Mouse (Mus musculus) kidney, adult 9 months (tissue): ENCODE measurements around the gene Stat5a.

Experiments used
- DNase-seq: peaks from one replicate; pipeline ENCODE4 v3.0.0; 2022

The Stat5a gene

GRCm38 (mm10) chr11:100838894-100839293, 20.3 kb upstream of the Stat5a start:
- DNase-seq = no peak

- no peak for DNase-seq
Observed at GRCm38 (mm10) chr11:100839523-100839922, 19.6 kb upstream of the Stat5a start.

DNA sequence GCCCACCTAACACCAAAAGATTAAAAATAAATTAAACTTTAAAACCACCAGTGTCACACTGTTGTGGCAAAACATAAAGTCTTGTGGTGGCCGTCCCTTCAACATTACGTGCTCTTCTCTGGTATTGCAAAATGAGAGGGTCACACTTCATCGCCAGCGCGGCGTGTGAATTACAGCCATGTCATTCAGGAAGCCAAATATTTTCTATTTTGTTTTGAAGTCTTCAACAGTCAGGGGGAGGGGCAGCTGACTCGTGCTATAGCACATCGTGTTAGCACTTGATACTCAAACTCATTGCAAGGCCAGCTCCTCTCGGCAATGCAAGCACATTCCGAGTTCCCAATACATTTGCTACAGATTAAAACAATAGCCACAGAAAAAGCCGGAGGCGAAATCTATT, 18.3 kb upstream of the Stat5a start:
- DNase-seq = no peak

DNA sequence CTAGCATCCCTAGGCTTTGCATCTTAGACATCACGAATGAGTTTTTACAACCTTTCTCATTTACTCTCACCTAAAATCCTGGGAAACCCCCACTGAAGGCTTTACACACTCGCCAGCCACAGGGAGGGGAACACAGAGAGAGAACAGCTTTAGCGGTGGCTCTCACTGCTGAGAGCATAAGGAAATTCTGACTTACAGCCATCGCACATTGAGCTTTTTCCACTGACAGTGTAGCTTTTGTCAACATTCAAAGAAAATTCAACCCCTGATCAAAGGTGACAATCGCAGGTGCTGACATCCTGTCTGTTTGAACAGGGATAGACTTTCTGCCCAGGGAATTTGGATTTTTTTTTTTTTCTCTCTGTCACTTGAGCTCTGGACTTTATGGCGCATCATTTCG, 17.1 kb upstream of the Stat5a start:
- DNase-seq = no peak

- DNase-seq = no peak
Observed at GRCm38 (mm10) chr11:100843070-100843669, 16.0 kb upstream of the Stat5a start.

GRCm38 (mm10) chr11:100844121-100844520, 15.0 kb upstream of the Stat5a start:
- no peak for DNase-seq

DNA sequence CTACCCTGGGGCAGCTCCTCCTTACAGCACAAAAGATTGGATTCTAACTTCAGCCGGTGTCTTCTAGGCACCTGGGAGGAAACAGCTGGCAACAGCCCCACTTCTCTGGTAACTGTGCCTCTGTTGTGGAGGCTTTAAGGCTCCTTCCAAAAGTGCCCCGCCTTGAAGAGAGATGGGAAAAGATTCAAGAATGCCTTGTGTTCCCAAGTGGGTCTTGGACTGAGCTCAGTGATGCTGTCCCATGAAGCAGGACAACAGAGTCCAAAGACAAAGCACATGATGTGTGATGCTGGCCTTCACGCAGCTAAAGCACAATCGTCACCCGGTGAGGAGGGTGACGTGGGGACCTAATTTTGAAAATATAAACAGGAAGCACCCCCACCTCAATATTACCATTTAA, 13.4 kb upstream of the Stat5a start:
- DNase-seq = no peak

GRCm38 (mm10) chr11:100847572-100847971, 11.6 kb upstream of the Stat5a start:
- DNase-seq = no peak

DNA sequence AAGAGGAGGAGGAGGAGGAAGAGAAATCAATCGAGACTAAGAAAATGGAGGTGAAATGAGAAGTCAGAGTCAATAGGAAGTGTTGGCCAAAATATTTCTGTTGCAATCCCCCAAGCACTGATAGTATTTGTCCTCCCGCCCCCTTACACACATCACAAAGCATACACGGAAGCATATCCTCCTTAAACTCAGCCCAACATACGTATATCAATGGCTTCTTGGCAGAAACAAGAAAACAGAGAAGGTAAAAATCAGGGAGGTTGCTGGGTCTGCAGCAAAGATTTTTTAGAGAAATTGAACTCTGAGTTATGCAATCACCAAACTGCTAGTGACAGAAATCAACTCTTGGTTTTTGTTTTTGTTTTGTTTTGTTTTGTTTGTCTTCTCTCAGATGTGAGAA, 11.1 kb upstream of the Stat5a start:
- no peak for DNase-seq

DNA sequence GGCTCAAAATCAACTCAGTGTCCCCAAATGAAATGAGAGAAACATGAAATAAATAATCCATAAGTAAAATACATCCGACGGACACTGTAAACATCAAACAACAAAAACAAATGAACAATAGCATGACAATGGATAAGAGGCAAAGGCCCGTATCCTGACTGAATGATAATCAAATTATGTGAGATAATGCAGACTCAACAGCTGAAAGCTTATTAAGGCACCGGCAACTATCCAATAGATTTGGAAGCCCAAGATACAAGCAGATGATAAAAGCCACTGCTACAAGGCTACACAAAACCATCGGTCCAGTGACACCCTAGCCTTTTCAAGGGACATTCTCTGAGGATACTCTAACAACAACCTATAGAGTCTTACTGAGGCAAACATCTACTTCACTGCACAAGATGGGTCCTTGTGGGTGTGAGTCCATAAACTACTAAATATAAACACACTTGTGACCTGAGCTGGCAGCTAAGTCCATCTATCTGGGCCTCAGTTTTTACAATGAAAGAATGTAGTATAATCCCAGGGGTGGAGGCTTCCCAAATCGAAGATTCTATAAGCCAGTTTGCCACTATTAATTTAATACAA, 10.3 kb upstream of the Stat5a start:
- no peak for DNase-seq

- no peak for DNase-seq
Observed at GRCm38 (mm10) chr11:100849456-100850037, 9.6 kb upstream of the Stat5a start.

DNA sequence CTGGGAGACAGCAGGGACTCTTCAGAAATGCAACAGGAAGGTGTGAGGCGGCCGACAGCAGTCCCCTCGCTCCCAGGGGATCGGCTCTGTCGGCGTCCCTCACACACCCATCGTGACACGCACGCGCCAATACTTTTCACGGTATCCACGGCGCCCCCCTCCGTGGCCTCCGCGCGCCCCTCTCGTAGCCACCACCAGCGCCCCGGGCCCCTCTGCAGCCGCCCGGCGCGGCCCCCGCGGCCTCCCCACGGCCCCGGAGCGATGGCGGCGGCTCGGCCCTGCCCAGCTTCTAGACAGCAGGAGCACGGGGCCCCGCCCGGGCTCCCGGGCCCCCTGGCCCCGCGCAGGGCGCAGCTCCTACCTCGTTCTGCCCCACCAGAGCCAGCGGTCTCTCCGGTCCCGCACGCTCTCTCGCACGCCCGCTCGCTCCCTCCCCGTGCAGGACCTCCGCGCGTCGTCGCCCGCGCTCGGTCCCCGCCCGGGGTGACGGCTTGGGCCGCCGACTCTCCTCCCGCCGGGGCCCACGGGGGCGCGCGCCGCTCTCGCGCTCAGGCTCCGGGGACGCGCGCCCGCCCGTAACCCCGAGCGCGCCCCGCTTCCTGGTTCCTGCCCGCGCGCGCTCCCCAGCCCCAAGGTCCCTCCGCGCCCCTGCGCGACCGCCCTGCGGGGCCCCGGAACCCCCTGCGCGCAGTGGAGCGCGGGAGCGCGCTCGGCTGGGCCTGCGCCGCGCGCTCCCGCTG, 8.9 kb upstream of the Stat5a start, which contains the start of gene Stat5b:
Gene Stat5b (minus strand): TSS at position 687 of the 740 bp plus-strand sequence.
- DNase-seq = peak; percentile 79

DNA sequence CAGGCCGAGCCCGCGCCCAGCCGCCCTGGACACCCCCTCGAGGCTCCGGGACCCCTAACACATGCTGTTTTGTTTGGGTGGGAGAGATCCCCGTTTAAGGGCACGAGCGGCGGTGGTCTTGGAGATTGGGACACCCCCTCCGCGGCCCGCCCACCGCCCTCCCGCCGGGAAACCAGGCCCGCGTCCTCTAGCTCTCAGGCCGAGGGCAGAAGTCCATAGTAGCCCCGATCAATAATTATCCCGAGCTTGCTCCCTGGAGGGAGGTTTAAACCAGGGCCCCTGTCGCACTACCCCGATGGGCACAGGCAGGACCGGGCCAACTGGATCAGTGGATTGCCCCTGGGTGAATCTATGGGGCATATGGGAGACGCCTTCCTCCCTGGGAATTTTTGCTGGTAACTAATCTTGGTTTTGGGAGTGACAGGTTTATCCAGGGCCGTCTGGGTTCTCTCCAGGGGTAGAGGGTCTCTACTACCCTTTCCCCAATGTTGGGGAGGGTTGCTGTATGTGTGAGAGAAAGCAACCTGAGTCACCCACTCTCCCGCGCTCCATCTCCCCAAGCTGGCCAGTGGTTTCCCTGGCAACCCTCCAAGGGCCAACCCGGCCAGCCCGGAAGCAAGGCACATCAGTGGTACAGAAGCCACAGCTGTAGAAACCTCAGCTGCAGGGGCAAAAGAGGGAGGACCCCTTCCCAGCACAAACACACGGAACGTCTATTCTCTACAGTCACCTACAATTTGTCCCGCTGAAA, 8.2 kb upstream of the Stat5a start:
- peak; percentile 87 for DNase-seq

DNA sequence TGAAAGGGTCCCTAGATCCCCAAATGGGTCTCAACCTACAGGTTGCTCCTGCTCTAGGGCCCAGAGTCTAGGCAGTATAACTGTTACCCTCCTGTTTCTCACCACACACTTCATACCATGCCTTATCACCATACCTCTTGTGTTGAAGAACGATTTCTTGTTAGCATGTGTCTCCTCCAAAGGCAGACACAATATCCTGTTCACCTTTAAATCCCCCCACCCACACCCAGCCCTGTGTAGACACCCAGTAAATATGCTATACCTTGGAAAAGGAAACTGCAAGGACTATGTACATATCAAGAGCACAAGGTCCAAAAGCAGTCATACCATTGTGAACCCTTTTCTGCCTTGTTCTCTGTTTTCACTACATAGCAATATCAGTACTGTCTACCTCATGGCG, 7.1 kb upstream of the Stat5a start:
- no peak for DNase-seq

DNA sequence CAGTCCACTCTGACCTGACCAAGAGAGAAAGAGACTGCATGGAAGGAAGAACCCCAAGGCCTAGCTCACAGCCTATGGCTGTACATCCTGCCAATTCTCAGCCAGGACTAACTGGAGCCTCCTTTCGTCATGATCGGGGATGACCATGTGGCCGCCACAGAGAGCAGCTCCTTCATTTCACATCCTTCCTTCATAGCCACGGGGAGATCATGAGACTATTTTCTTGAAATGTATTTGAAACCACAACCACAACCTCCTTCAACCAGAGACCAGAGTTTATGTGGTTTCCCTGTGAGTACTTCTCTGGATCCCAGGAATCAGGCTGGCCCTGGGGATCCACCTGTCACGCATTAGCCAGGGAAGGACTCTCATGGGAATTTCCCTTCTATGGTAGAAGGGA, 6.1 kb upstream of the Stat5a start:
- DNase-seq = no peak

GRCm38 (mm10) chr11:100854268-100854667, 4.9 kb upstream of the Stat5a start:
- DNase-seq = peak; percentile 87

DNA sequence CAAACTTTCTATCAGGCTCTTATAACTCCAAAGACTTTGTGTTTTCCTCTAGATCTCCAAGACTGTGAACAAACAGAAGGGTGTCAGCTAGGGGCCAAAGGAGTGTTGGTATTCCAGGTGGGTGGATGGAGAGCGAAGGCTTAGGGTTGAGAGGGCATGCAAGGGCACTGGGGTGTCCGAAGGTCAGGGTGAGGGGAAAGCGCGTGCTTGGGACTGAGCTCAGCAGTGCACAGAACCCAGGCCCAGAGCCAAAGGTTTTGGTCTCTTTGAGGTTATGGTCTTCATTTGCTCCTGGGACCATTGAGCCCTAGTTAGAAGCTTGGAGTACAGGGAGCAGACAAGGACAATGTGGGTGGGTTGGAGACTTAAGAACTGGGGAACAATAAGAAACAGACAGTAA, 4.0 kb upstream of the Stat5a start:
- DNase-seq = peak; percentile 64

DNA sequence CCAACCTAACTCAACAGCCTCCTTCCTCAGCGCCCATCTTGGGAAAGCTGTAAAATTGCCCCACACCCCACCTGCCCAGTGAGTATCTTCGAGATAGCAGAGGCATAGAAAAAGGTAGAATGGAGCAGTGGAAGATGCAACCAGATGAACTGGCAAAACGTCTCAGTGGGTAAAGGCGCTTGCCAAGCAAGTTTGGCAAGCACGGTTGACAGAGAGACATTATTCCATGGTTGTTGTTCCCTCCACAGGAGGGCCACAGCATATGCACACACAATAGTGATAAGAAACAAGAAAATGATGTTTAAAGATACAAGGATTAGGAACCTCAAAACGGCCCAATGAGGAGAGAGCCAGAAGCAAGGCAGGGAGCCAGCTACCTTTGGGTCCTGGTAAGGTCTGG, 1.2 kb upstream of the Stat5a start:
- DNase-seq = no peak

DNA sequence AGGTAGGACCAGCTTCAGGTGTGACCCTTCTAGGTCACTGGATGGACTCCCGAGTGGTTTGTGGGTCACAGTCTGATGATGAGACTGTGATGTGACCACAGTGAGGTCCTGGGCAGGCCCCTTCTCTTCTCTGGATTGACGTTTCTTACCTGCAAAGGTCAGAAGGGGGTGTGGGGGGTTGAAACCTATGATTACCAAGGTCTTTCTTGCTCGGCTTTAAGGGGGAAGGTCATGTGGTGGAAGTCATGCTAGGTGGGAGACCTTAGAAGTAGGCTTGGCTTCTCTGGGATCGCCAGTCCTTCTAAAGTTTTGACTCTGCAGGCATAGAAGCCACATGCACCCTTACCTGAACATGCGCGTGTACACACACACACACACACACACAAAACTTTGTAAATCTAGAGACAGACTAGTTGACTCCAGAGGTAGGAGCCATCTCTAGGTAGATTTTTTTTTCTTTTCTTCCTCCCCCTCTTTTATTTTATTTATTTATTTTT, 476 bp downstream of the Stat5a start:
- no peak for DNase-seq

DNA sequence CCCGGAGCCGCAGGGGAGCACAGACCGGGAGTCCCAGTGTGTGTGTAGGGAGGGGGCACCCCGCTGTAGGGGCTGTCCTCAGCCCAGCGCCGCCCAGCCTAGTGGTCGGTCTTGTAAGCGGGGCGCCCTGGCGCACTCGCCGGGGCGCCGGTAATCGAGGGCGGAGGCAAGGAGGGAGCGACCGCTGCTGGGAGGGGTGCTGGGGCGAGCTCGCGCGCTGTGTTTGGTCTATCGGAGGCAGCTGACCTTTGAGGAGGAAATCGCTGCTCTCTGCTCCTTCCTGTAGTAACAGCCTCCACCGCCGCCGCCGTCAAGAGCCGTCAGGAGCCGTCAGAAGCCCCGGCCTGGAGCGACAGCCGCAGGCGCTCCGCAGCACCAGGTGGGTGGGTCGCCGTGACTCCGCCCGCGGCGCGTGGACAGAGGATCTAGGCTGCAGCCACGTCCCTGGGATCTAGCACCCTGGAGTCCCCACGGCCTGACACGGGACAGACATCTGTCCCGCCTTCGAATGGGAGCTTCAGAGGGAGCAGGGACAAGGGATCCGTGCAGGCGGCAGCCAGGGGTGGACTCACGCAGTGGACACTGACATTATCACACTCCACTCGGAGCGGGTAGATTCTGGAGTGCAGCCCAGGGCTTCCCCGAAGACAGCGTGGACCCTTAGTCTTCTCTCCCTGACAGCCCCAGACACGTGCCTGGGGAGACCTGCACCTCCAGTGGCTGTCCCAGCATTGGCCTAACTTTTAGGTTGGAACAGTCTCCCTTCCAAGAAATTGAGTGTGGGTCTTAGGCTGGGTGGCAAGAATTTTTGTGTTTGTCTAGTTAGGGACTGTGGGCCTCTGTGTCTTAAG, 1.3 kb downstream of the Stat5a start:
- DNase-seq = peak; percentile 91

- DNase-seq = no peak
Observed at GRCm38 (mm10) chr11:100861335-100861734, 2.2 kb downstream of the Stat5a start.

DNA sequence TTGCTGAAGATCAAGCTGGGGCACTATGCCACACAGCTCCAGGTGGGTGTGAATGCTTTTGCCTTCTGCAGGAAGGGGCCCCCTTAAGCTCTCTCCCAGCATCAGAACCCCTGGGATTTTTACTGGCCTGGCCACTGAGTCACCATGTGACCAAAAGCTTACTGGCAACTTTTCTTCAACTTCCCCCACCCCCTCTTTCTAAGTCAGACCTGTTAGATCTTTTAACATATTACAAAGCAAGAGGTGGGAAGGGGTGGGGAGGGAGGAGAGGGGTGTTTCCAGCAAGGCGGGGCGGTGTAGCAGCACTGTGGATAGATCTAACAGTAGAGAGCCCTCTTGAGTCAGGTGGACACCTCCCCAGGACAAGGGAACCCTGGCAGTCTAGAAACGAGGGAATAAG, 2.7 kb downstream of the Stat5a start:
- no peak for DNase-seq
